Mouse (Mus musculus): Measurements from ENCODE around the gene Mesp2.

- TF ChIP-seq POLR2A (IDR thresholded peaks at IDR 0.05; ENCODE audit: control insufficient read depth, low read depth, low read length): no peak
- TF ChIP-seq CTCF (IDR thresholded peaks at IDR 0.05; ENCODE audit: control insufficient read depth, insufficient read depth, insufficient replicate concordance, low read depth, low read length): no peak
Measured at GRCm38 (mm10) chr7:79761124-79761876, 49.2 kb upstream of the Mesp2 start.
